Mouse (Mus musculus): ENCODE results near the gene Dlk2.

DNA sequence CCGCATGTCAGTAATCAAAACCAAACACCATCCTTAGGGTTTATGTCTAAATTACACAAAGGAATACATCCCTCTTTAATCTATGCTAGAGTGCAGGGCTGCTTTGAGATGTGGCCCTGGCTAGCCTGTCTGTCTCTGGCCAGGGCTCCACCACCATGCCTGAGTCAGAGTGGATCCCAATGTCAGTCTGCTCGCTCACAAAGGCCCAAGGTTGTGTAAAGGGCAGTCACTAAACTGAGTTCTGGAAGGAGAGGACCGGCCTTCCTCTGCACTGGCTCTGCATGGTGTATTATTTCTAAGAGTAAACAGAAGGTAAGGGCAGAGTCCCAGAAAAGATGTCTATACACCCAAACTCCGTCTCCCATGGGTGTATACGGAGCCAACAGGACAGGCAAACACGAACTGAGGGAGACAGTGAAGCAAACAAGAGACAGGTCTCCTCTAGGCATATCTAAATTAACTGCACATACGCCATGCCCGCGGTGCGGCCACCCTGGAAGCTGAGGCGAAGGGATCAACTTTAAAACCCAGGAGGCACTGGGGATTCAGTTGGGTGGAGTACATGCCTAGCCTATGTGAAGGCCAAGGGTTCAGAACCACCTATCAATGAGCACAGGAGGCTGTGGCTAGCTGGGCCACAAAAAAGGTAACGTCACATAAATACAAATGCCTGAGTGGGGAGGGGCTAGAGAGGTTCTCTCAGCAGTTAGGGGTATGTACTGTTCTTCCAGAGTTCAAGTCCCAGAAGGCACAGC is 19.0 kb upstream of the Dlk2 start:
- TF ChIP-seq CTCF (IDR thresholded peaks at IDR 0.05) (no peak), EP300 (IDR thresholded peaks at IDR 0.05; ENCODE audit: insufficient read depth, low read depth, low read length) (no peak)

Data from heart, adult 2 months (tissue).